Mouse (Mus musculus) midbrain, postnatal 0 days (tissue): ENCODE measurements at regions not wholly inside any gene's neighbourhood (a gene's known extent, or its start where the extent isn't known, plus 50 kb on each side); places are given as distances from the start of the nearest gene placed in this dataset.

ENCODE experiments used
- ATAC-seq: fragments of 200-750 bp; cut with Nextera tagmentation; 2 replicates; pipeline ENCODE4 v1.8.0; 2017; ENCODE audit warnings: moderate number of reproducible peaks, mild to moderate bottlenecking, moderate TSS enrichment, moderate library complexity; ENCODE audit not compliant: low FRiP score
- DNase-seq: peaks from one replicate; pipeline ENCODE4 v3.0.0-alpha.2; 2015; ENCODE audit warnings: low spot score
- H3K27ac ChIP-seq: fragments of 300-500 bp; sonication (generic); 2 replicates; pipeline ENCODE4 v1.5.1; 2014; ENCODE audit warnings: low read depth, mild to moderate bottlenecking, low read length, mixed read lengths
- H3K27me3 ChIP-seq: fragments of 300-500 bp; sonication (generic); 2 replicates; pipeline ENCODE4 v1.6.1; 2014; ENCODE audit warnings: low read length, control low read depth, mixed read lengths; ENCODE audit not compliant: insufficient read depth
- H3K36me3 ChIP-seq: fragments of 300-500 bp; sonication (generic); 2 replicates; pipeline ENCODE4 v1.6.1; 2014; ENCODE audit warnings: low read length, control low read depth, mixed read lengths; ENCODE audit not compliant: insufficient read depth
- H3K4me1 ChIP-seq: fragments of 300-500 bp; sonication (generic); 2 replicates; pipeline ENCODE4 v1.6.1; 2014; ENCODE audit warnings: mild to moderate bottlenecking, control low read depth, antibody characterized with exemption, low read length, mixed read lengths; ENCODE audit not compliant: insufficient read depth
- H3K4me2 ChIP-seq: fragments of 300-500 bp; sonication (generic); 2 replicates; pipeline ENCODE4 v1.6.1; 2014; ENCODE audit warnings: low read depth, mild to moderate bottlenecking, low read length, mixed read lengths; ENCODE audit not compliant: poor library complexity, severe bottlenecking
- H3K4me3 ChIP-seq: fragments of 300-500 bp; sonication (generic); 2 replicates; pipeline ENCODE4 v1.5.1; 2014; ENCODE audit warnings: low read depth, mild to moderate bottlenecking, low read length, moderate library complexity
- H3K9ac ChIP-seq: fragments of 300-500 bp; sonication (generic); replicated peaks from 2 replicates; pipeline ENCODE4 v1.6.1; 2014; ENCODE audit warnings: mild to moderate bottlenecking, low read length, moderate library complexity, mixed read lengths; ENCODE audit not compliant: poor library complexity, severe bottlenecking
- H3K9me3 ChIP-seq: fragments of 300-500 bp; sonication (generic); 2 replicates; pipeline ENCODE4 v1.6.1; 2016; ENCODE audit warnings: low read length, control low read depth
- CTCF ChIP-seq: IDR thresholded peaks from 2 replicates; pipeline ENCODE4 v1.5.1; 2016; ENCODE audit warnings: antibody characterized with exemption, mild to moderate bottlenecking
- WGBS: fragments of 180-500 bp; shearing (Covaris S2); extraction: QIAGEN DNeasy Blood & Tissue Kit; methylation state at CpG from one replicate; pipeline ENCODE4 v1.1.7; 2014; 5-methylcytosine and 5-hydroxymethylcytosine counted together

DNA sequence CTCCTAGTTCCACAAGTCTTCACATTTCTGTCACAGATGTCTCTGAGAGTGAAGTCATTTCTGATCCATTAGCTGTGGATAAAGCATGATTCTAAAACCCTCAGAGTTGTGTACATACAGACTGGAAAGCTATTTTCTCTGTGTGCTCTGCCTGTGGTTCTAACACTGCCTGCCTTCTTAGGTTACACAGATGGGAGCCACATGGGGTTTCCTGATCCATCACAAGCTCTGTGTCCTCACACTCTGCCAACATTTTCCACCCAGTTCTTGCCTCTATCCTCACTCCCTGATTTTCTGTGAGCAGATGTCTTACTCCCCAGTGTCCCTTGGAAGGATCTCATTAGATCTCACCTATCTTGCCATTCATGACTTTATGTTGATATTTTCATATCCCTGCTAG, 1002.6 kb upstream of the 1700015G11Rik start:
- Histone ChIP-seq H3K4me1 (no peaks in the 10 kb centered on the region), H3K4me2 (no peak overlapping the region), H3K9ac (no peak overlapping the region), H3K27me3 (no peaks in the 10 kb centered on the region), H3K4me3 (no peak overlapping the region), H3K9me3 (no peaks in the 10 kb centered on the region), H3K36me3 (no peaks in the 10 kb centered on the region), H3K27ac (no peak overlapping the region)
- ATAC-seq = no peak
- peak; percentile 15 for DNase-seq
- TF ChIP-seq CTCF = no peak

DNA sequence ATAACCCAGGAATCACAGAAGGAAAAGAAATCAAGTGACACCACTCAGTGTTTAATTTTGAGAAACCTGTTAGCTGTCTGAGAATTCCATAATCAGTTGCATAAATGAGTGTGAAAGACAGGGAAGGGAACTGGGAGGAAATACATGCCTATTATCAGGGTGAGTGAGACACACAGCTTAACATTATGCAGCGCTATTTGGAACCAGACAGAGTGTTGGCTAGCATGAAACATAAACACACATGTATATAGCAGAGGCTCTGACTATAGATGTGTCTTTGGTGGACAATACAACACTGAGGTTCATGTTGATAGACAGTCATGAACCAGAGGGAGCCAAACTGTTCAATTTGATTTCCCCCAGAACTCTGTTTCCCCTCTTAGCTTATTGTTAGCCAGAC, 1002.1 kb upstream of the 1700015G11Rik start:
- H3K27me3 ChIP-seq = no peaks in the 10 kb centered on the region
- no peak overlapping the region for H3K27ac ChIP-seq
- no peak for DNase-seq
- no peak for ATAC-seq
- no peak overlapping the region for H3K9ac ChIP-seq
- no peaks in the 10 kb centered on the region for H3K4me1 ChIP-seq
- no peak overlapping the region for H3K4me3 ChIP-seq
- WGBS = 82% methylated on average over 1 of the region's 1 CpGs
- TF ChIP-seq CTCF = no peak
- no peaks in the 10 kb centered on the region for H3K9me3 ChIP-seq
- no peak overlapping the region for H3K4me2 ChIP-seq
- H3K36me3 ChIP-seq = no peaks in the 10 kb centered on the region
